Mouse (Mus musculus) cerebellum, adult (tissue): ENCODE data around the gene Zfp553.

ENCODE experiments used
- ATAC-seq: cut with Nextera tagmentation; 2 replicates; pipeline ENCODE4 v1.9.2; 2017; ENCODE audit warnings: mild to moderate bottlenecking, moderate library complexity, mixed read lengths; ENCODE audit not compliant: insufficient number of reproducible peaks, low FRiP score, low TSS enrichment

The Zfp553 gene

GRCm38 (mm10) chr7:127210266-127210665, 22.6 kb upstream of the Zfp553 start:
- ATAC-seq = no peak

GRCm38 (mm10) chr7:127211014-127211745, 21.7 kb upstream of the Zfp553 start:
- no peak for ATAC-seq

DNA sequence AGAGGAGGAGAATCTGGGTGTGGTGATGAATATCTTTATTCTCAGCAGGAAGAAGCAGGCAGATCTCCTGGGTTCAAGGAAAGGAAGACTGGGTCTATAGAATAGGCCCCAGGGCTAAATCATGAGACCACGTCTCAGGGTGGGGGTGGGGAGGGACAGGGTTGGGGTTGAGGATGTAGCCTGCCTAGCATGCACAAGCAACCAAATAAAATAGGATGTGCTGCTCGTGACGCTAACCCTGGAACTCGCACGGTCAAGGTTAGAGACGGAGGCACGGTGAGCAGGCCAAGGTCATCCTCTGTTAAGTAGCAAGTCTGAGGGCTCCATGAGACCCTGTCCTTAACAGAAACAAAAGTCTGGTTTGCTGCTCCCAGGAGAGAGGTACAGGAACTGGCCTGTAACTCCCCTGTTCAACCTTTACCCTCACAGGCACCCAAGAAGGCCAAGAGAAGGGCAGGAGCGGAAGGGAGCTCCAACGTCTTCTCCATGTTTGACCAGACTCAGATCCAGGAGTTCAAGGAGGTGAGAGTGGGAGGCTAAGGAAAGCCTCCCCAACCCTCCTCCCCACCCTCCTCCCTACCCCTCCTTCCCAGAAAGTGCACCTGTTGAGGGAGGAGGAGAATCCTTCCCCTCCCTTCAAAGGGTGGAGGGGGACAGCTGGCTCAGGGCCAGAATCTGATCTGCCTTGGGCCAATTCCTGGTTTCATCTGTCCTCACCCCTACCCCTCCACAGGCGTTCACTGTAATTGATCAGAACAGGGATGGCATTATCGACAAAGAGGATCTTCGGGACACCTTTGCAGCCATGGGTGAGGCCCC, 20.2 kb upstream of the Zfp553 start:
- ATAC-seq = no peak

GRCm38 (mm10) chr7:127213485-127213884, 19.4 kb upstream of the Zfp553 start:
- no peak for ATAC-seq

GRCm38 (mm10) chr7:127213930-127214329, 18.9 kb upstream of the Zfp553 start:
- no peak for ATAC-seq

DNA sequence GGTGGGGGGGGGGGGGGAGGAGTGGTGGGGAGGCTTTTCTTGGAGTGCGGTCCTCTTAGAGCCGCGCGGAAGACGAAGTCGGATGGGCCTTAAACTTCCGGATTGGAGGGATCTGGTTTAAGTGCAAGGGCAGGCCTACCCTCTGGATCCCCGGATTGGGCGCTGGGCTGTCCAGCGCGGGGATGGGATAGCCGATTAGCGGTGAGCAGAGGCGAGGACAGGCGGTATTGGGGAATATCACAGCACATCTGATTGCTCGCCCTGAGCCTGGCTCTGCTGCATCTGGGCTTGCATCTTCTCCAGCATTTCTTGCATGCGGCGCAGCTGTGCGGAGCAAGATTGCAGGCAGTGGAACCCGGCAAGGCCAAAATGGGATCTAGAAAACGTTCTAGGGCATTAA, 18.3 kb upstream of the Zfp553 start:
- ATAC-seq = no peak

GRCm38 (mm10) chr7:127214981-127215871, 17.6 kb upstream of the Zfp553 start:
- ATAC-seq = peak; percentile 15; the same call in 1 of the 2 replicates

- ATAC-seq = no peak
These were observed 16.6 kb upstream of the Zfp553 start for GRCm38 (mm10) chr7:127216307-127216706.

DNA sequence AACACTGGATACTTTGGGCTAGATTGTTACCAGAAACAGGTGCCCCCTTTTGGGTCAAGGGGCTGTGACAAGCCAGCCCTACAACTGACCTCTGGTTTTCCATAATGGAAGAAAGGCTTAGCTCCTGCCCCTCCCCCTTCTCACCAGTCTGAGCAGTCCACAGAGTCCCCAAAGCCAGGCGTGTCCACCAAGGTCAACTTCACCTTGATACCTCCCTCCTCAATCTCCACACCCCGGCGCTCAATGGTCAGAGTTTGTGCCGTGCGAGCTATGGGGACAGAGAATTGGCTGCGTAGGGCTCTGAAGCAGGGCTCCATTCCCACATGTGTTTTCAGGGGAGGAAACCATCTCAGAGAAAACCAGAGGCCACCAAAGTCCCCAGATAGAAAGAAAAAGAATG, 15.4 kb upstream of the Zfp553 start:
- ATAC-seq = no peak

DNA sequence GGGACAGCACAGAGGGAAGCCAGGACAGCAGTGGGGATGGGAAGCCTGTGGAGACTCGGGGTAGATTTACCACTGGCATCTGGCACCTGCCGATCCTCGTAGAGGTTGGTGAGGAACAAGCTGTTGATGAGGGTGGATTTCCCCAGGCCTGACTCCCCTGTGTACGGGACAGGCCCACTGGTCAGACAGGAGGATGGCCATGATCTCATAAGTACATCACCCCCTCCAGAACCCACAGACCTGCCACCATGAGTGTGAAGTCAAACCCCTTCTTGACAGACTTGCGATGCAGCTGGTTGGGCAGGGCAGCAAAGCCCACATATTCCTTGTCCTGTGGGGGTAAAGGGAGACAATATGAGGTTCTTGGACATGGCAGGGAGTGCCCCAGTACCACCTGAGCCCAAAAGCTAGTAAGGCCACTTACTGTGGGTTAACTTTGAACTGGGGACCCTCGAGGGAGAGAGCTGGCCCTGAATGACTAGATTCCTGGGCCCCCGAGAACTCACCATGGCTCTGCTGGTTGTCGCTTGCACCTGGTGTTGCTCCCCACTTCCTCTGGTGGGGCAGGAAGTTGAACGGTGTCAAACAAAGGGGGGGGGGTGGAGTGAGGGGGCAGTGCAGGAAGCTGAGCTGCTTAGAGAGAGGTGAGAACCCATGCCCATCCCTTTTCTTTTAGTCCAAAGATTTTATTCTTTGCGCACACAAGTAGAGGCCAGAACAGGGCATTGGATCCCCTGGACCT, 14.8 kb upstream of the Zfp553 start:
- no peak for ATAC-seq

DNA sequence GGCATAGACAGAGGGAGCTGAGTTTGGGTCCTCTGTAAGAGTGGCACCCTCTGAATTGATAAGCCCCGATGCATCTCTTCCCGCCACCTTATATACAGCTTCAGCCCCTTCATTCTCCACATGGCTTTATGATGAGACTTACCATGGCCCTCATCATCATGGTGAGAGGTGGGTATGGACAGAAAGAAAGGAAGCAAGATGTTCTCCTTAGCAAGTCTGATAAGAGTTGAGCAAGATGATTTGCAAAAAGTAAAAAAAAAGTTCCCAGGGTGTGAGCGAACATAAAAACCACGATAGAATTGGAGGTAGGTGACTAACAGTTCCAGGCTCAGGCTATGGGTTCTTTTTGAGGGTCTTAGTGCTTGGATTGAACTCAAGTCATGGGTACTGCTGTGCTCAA, 14.2 kb upstream of the Zfp553 start:
- no peak for ATAC-seq

DNA sequence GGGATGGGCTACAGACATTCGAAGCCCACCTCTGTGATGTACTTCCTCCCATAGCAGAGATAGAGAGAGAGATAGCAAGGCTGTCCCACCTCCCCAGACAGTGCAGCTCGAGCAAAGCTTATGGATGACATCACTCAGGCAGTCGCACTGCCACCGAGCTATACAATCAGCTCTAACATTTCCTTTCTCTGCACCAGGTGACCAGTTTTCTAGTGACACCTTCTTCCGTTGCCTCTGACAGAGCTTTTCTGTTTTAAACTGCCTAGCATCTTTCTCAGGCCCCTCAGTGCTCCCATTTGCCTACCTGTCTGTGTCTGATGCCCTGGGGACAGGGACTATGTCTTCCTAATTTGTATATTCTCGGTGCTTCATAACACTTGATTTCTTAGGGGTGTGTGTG, 12.4 kb upstream of the Zfp553 start:
- no peak for ATAC-seq

- no peak for ATAC-seq
These were observed 9.8 kb upstream of the Zfp553 start for GRCm38 (mm10) chr7:127223106-127223505.

GRCm38 (mm10) chr7:127223515-127224478, 9.1 kb upstream of the Zfp553 start:
- ATAC-seq = no peak

DNA sequence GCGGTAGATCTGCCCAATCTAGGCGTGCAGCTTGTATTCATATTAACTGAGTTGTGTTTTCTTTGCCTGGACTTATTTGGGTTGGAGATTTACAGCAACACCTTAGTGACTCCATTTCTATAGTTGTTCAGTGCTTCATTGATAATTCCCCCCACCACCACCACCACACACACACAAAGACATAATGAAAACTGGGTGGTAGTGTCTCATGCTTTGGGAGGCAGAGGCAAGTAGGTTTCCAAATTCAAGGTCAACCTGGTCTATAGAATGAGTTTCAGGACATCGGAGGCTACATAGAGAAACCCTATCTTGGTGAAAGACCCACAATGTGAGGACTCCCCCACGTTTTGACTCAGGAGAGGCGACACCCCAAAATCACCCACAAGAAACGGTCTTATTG, 8.2 kb upstream of the Zfp553 start:
- no peak for ATAC-seq

- no peak for ATAC-seq
These were observed 7.5 kb upstream of the Zfp553 start for GRCm38 (mm10) chr7:127225147-127225995.

DNA sequence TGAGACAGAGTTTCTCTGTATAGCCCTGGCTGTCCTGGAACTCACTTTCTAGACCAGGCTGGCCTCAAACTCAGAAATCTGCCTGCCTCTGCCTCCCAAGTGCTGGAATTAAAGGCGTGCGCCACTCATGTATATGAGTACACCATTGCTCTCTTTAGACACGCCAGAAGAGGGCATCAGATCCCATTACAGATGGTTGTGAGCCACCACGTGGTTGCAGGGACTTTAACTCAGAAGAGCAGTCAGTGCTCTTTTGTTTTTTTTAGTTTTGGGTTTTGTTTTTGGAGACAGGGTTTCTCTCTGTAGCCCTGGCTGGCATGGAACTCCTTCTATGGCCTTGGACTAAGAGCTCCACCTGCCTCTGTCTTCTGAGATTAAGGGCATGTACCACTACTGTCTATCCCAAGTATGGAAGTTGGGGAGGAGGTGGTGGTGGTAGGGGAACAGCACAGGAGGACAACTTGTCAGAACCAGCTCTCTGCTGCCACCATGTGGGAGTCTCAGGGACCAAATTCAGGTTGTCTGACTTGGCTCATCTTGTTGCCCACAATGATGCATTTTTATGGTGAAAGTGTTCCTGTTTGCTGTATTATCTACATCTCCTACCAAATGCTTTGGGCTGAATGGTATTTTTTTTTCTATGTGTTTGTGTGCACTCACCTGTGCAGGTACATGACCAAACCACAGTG, 4.1 kb upstream of the Zfp553 start:
- no peak for ATAC-seq

GRCm38 (mm10) chr7:127231376-127231775, 1.5 kb upstream of the Zfp553 start:
- no peak for ATAC-seq
